8 mouse cellular contexts compared by ENCODE assay signal in genomic region chr4:135203806-135204560, GRCm38 (mm10).
DNase-seq lines count a peak whose midpoint lies in the region; ATAC-seq lines count a peak whose summit lies in the region.

No protein-coding gene starts in this region.

- 0 out of 2 replicates have a peak overlapping the region, but pooled peaks have one; percentile 5 for H3K9ac ChIP-seq in heart, embryonic 11.5 days (ENCODE audit: low read depth, low read length)
- no peak overlapping the region for H3K9ac ChIP-seq in hindbrain, embryonic 11.5 days (ENCODE audit: low read depth, low read length)
- H3K9ac ChIP-seq in midbrain, embryonic 11.5 days (ENCODE audit: low read length): no peak overlapping the region

- no peaks in the 10 kb centered on the region for H3K36me3 ChIP-seq in heart, embryonic 11.5 days (ENCODE audit: control insufficient read depth, insufficient read depth, low read length)
- no peaks in the 10 kb centered on the region for H3K36me3 ChIP-seq in hindbrain, embryonic 11.5 days (ENCODE audit: control insufficient read depth, insufficient read depth, low read length)
- no peaks in the 10 kb centered on the region for H3K36me3 ChIP-seq in midbrain, embryonic 11.5 days (ENCODE audit: control insufficient read depth, insufficient read depth, low read length)

- peaks cover 8% of the 10 kb centered on the region; the same call in 1 of the 2 replicates for H3K4me1 ChIP-seq in heart, embryonic 11.5 days (ENCODE audit: control insufficient read depth, insufficient read depth, low read length)
- peaks cover 2% of the 10 kb centered on the region; the same call in 1 of the 2 replicates for H3K4me1 ChIP-seq in hindbrain, embryonic 11.5 days (replicated peaks; ENCODE audit: control insufficient read depth, insufficient read depth, low read length)
- peaks cover 12% of the 10 kb centered on the region for H3K4me1 ChIP-seq in midbrain, embryonic 11.5 days (ENCODE audit: control insufficient read depth, insufficient read depth, low read length)

- WGBS in heart, embryonic 11.5 days (ENCODE audit: insufficient replicate concordance): 14% methylated on average over 17 of the region's 17 CpGs
- 15% methylated on average over 17 of the region's 17 CpGs for WGBS in hindbrain, embryonic 11.5 days
- WGBS in midbrain, embryonic 11.5 days: 27% methylated on average over 17 of the region's 17 CpGs

- peak overlapping the region; percentile 76 for H3K4me2 ChIP-seq in heart, embryonic 11.5 days
- peak overlapping the region; percentile 19; the same call in 1 of the 2 replicates for H3K4me2 ChIP-seq in hindbrain, embryonic 11.5 days (replicated peaks; ENCODE audit: low read depth, low read length)
- H3K4me2 ChIP-seq in midbrain, embryonic 11.5 days: peak overlapping the region; percentile 37

- peaks cover 26% of the 10 kb centered on the region for H3K27me3 ChIP-seq in heart, embryonic 11.5 days (ENCODE audit: control insufficient read depth, insufficient read depth, low read length)
- H3K27me3 ChIP-seq in hindbrain, embryonic 11.5 days (ENCODE audit: control insufficient read depth, insufficient read depth, low read length): peaks cover 25% of the 10 kb centered on the region
- peaks cover 21% of the 10 kb centered on the region for H3K27me3 ChIP-seq in midbrain, embryonic 11.5 days (ENCODE audit: control insufficient read depth, insufficient read depth, low read length)

- no peaks in the 10 kb centered on the region; the same call in 1 of the 2 replicates for H3K9me3 ChIP-seq in heart, embryonic 11.5 days (replicated peaks; ENCODE audit: control insufficient read depth, low read length)
- no peaks in the 10 kb centered on the region for H3K9me3 ChIP-seq in hindbrain, embryonic 11.5 days (ENCODE audit: control insufficient read depth, low read length)
- H3K9me3 ChIP-seq in midbrain, embryonic 11.5 days (ENCODE audit: control insufficient read depth, low read length): no peaks in the 10 kb centered on the region

- no peak for DNase-seq in heart, adult 18-20 months
- DNase-seq in adrenal gland, adult 8-10 months: peak; percentile 45
- DNase-seq in hindbrain, embryonic 11.5 days (ENCODE audit: low spot score): peak; percentile 35
- peak; percentile 87 for DNase-seq in midbrain, embryonic 11.5 days (ENCODE audit: low spot score, missing footprints)
- no peak for DNase-seq in urinary bladder, adult 18-20 months (ENCODE audit: low spot score in 2 of 2)
- DNase-seq in urinary bladder, postnatal 4 days (ENCODE audit: low spot score in 2 of 2): no peak
- DNase-seq in spleen, postnatal 36 days (ENCODE audit: low spot score in 2 of 2): no peak

- H3K4me3 ChIP-seq in heart, embryonic 11.5 days (ENCODE audit: low read depth, low read length): peak overlapping the region; percentile 37
- H3K4me3 ChIP-seq in hindbrain, embryonic 11.5 days (ENCODE audit: low read depth, low read length): peak overlapping the region; percentile 14; the same call in 1 of the 2 replicates
- no peak overlapping the region; the same call in 1 of the 2 replicates for H3K4me3 ChIP-seq in midbrain, embryonic 11.5 days (ENCODE audit: low read depth, low read length)

- ATAC-seq in heart, embryonic 11.5 days (replicated peaks; ENCODE audit: insufficient number of reproducible peaks, low FRiP score, low TSS enrichment): no peak
- no peak for ATAC-seq in hindbrain, embryonic 11.5 days (ENCODE audit: low FRiP score)
- no peak for ATAC-seq in midbrain, embryonic 11.5 days (ENCODE audit: low FRiP score)

- no peak overlapping the region for H3K27ac ChIP-seq in heart, embryonic 11.5 days (ENCODE audit: low read depth, low read length)
- H3K27ac ChIP-seq in hindbrain, embryonic 11.5 days (ENCODE audit: low read depth, low read length): no peak overlapping the region
- H3K27ac ChIP-seq in midbrain, embryonic 11.5 days (ENCODE audit: low read depth, low read length): no peak overlapping the region

Comparison
In these comparisons a context has a peak if more than half of its experiments do, and no peak if none do; other contexts are left out.
1. H3K4me2 ChIP-seq: peak in every context shown above with its lines; median percentile 76 in heart, embryonic 11.5 days; 37 in midbrain, embryonic 11.5 days; 19 in hindbrain, embryonic 11.5 days.
2. DNase-seq: peak in adrenal gland, adult 8-10 months (single experiment), hindbrain, embryonic 11.5 days (single experiment) and midbrain, embryonic 11.5 days (single experiment); none in heart, adult 18-20 months (0 of 2), urinary bladder, adult 18-20 months (0 of 2), urinary bladder, postnatal 4 days (0 of 2) and spleen, postnatal 36 days (0 of 2).